Mouse (Mus musculus) Muller cell, postnatal 12 days (primary cell): Measurements from ENCODE around the gene Arf5.

Experiments
- DNase-seq: peaks from one replicate; pipeline ENCODE4 v3.0.0-alpha.2; 2015; ENCODE audit errors: inconsistent ontology term

The Arf5 gene

DNA sequence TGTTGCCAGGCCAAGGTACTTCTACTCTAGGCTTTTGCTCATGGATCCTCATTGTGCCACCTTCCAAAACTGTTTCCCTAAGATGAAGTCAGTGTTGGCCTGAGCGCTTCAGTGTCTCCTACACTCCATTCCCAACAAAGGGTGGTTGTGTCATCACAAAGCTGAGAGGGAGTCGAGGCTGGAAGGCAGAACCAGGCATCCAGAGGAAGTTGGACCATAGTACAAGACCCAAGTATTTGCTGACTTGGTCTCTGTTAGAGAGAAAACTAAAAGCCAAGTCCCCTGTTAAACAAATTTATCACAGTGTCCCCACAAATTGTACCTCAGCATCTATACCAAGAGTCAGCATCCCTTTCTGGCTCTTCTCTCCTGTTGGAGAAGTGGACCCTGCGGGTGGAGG is 4.9 kb downstream of the Arf5 start, which contains the start of gene Gcc1:
Gene Gcc1, minus strand, starts transcription at position 101 of the 400 bp plus-strand sequence.
- DNase-seq = no peak

DNA sequence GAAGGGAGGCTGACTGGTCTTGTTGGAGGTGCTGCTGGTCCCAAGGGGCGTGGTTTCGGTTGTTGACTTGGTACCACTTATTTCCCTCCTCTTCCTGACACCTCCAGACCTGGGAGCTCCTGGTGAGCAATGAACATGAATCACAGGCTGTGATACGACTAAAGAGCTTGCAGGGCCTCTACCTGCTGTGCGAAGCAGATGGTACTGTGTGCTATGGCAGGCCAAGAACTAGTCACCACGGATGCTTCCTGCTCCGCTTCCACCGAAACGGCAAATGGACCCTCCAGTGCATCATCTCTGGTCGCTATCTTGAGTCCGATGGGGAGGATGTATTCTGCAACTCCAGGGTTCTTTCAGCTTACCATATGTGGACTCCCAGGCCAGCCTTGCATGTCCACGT is 6.5 kb downstream of the Arf5 start:
- no peak for DNase-seq

- DNase-seq = no peak
Observed at GRCm38 (mm10) chr6:28430795-28431537, 7.6 kb downstream of the Arf5 start.

- DNase-seq = no peak
Observed at GRCm38 (mm10) chr6:28431538-28431855, 8.1 kb downstream of the Arf5 start.

DNA sequence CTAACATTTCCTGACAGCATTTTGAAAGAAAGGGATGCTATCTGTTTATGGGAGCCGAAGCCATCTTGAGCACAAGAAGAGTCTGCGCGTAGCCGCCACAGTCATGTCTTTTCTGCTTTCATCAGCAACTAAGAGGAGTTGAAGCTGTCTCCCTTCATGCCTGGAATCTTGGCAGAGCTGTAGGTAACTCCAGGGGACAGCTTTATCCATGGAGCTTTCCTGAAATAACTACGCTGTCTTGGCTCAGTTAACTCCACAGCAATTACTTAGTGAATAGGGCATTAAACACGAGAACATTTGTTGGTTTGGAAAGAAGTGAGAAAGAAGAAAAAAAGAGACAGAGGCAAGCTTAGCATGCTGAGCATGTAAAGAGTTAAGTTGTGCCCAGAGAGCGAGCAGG is 24.6 kb downstream of the Arf5 start:
- DNase-seq = no peak

- no peak for DNase-seq
Observed at GRCm38 (mm10) chr6:28449253-28449652, 25.9 kb downstream of the Arf5 start, which contains the start of gene Pax4. Gene Pax4 (minus strand): TSS chr6:28449353.

- DNase-seq = no peak
Observed at GRCm38 (mm10) chr6:28450481-28450880, 27.1 kb downstream of the Arf5 start.

GRCm38 (mm10) chr6:28450977-28451376 is 27.6 kb downstream of the Arf5 start:
- no peak for DNase-seq

GRCm38 (mm10) chr6:28459221-28459668 is 35.9 kb downstream of the Arf5 start:
- DNase-seq = no peak

DNA sequence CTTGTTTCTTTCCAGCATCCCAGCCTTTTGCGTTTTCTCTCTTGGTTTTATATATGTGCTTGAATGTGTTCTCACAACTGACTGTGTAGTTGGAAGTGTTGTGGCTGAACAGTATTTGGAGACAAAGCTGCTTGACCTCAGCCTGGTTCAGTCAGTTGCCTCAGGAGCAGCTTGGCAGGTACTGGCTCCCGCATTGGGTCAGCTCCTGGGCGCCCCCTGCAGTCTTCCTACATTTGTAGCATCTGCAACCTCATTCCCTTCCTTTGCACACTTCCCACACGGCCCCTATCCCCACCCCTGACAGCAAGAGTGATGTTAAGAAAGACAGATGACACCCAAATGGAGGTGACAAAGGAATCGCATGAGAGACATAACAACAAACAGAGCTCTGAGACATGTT is 37.2 kb downstream of the Arf5 start:
- no peak for DNase-seq

DNA sequence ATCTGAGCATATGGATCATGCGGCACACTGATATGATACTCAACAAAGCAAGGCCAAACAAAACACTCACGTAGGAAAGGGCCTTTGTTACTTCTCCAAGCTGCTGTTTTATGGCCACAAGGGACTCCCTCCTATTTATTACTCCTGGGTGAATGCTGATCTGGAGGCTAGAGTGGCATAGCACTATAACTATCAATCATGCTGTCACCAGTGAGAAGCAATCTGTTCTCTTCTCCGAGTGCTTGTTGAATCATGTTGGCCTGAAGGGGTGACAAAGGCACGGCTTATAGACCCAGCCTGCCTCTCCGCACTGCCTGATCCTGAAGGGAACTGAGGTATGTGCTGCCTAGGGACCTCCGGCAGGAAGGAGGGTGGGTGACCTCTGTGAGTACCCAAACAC is 41.3 kb downstream of the Arf5 start:
- DNase-seq = no peak

DNA sequence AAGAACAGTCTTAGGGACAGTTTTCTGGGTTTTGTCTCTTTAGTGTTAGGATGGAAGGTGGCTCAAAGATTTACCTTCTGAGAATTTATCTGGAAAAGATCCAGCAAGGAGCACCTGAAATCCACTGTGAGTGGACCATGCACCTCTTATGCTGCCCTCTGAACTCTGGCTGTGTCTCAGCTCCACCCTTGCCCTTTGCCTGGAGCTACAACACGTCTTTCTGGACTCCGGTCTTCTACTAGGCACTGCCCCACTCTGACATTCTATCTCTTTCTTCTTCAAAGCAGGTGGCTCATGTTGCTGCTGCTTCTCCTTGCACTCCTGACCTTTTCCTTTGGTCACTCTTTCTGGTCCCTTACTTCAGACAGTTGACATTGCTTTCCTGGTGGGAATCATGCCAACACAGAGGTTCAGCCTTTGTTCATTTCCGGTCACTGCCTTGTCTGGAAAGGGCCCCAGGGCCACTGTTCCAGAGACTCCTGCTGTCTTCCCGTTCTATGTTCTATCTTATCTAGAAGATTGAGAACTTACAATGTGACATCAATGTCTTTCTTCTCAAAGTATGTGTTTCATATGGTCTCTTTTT is 46.8 kb downstream of the Arf5 start:
- DNase-seq = no peak

- DNase-seq = no peak
Observed at GRCm38 (mm10) chr6:28470621-28471020, 47.3 kb downstream of the Arf5 start.

GRCm38 (mm10) chr6:28471284-28472035 is 48.1 kb downstream of the Arf5 start:
- no peak for DNase-seq

- no peak for DNase-seq
Observed at GRCm38 (mm10) chr6:28474211-28474610, 50.9 kb downstream of the Arf5 start.

GRCm38 (mm10) chr6:28474839-28475238 is 51.5 kb downstream of the Arf5 start, which contains the start of gene Snd1:
Gene Snd1 (plus strand): TSS chr6:28475139.
- no peak for DNase-seq
